In genomic region chr6:148404500-148404899, GRCm38 (mm10) we compare ENCODE assay signal across 10 mouse cellular contexts. TPM values are rescaled to one million over a fixed set of nuclear protein-coding genes. Genes with fewer than 3 reads are reported as not detected.
DNase-seq lines count a peak whose midpoint lies in the region; ATAC-seq and TF ChIP-seq lines count a peak whose summit lies in the region.
"Had no signal": no experiment of that assay in that cellular context is flagged by ENCODE, and none has a peak within 500 bp of the region (broad histone marks: within the 10 kb centered on the region; RNA-seq: fewer than 3 reads in every experiment).

No protein-coding gene starts in this region.

- H3K4me3 ChIP-seq in intestine, embryonic 14.5 days (ENCODE audit: low read depth, low read length): no peak overlapping the region
- no peak overlapping the region for H3K4me3 ChIP-seq in intestine, postnatal 0 days (ENCODE audit: low read depth, low read length)
- H3K4me3 ChIP-seq in midbrain, embryonic 11.5 days (ENCODE audit: low read depth, low read length): no peak overlapping the region
- H3K4me3 ChIP-seq in midbrain, embryonic 15.5 days: no peak overlapping the region
- no peak overlapping the region for H3K4me3 ChIP-seq in hindbrain, embryonic 12.5 days
- H3K4me3 ChIP-seq: liver, embryonic 13.5 days had no signal

- no peak for ATAC-seq in intestine, embryonic 14.5 days (replicated peaks; ENCODE audit: low FRiP score, low TSS enrichment, low read depth)
- ATAC-seq in intestine, postnatal 0 days: no peak
- no peak for ATAC-seq in midbrain, embryonic 11.5 days (ENCODE audit: low FRiP score)
- no peak for ATAC-seq in midbrain, embryonic 15.5 days (replicated peaks)
- no peak for ATAC-seq in hindbrain, embryonic 12.5 days (ENCODE audit: low FRiP score)

- no peak overlapping the region for H3K4me2 ChIP-seq in intestine, embryonic 14.5 days (ENCODE audit: low read length)
- no peak overlapping the region for H3K4me2 ChIP-seq in intestine, postnatal 0 days (replicated peaks; ENCODE audit: low read depth)
- no peak overlapping the region for H3K4me2 ChIP-seq in midbrain, embryonic 11.5 days
- H3K4me2 ChIP-seq in midbrain, embryonic 15.5 days: no peak overlapping the region
- no peak overlapping the region for H3K4me2 ChIP-seq in hindbrain, embryonic 12.5 days (replicated peaks)
- H3K4me2 ChIP-seq: liver, embryonic 13.5 days had no signal

- WGBS in intestine, embryonic 14.5 days: 38% methylated on average over 1 of the region's 1 CpGs
- 28% methylated on average over 1 of the region's 1 CpGs for WGBS in intestine, postnatal 0 days
- WGBS in midbrain, embryonic 11.5 days: 50% methylated on average over 1 of the region's 1 CpGs
- WGBS in midbrain, embryonic 15.5 days: 54% methylated on average over 1 of the region's 1 CpGs
- 31% methylated on average over 1 of the region's 1 CpGs for WGBS in hindbrain, embryonic 12.5 days

- no peaks in the 10 kb centered on the region for H3K9me3 ChIP-seq in intestine, embryonic 14.5 days (ENCODE audit: control insufficient read depth, low read length)
- no peaks in the 10 kb centered on the region for H3K9me3 ChIP-seq in intestine, postnatal 0 days (ENCODE audit: control insufficient read depth)
- no peaks in the 10 kb centered on the region for H3K9me3 ChIP-seq in midbrain, embryonic 11.5 days (ENCODE audit: control insufficient read depth, low read length)
- no peaks in the 10 kb centered on the region for H3K9me3 ChIP-seq in midbrain, embryonic 15.5 days
- no peaks in the 10 kb centered on the region for H3K9me3 ChIP-seq in hindbrain, embryonic 12.5 days (replicated peaks)
- H3K9me3 ChIP-seq: liver, embryonic 13.5 days had no signal

- H3K27me3 ChIP-seq in intestine, embryonic 14.5 days (replicated peaks; ENCODE audit: control insufficient read depth, insufficient read depth, low read length): no peaks in the 10 kb centered on the region
- no peaks in the 10 kb centered on the region for H3K27me3 ChIP-seq in intestine, postnatal 0 days (replicated peaks; ENCODE audit: control insufficient read depth, insufficient read depth, low read length)
- no peaks in the 10 kb centered on the region for H3K27me3 ChIP-seq in midbrain, embryonic 11.5 days (ENCODE audit: control insufficient read depth, insufficient read depth, low read length)
- no peaks in the 10 kb centered on the region for H3K27me3 ChIP-seq in midbrain, embryonic 15.5 days (replicated peaks)
- H3K27me3 ChIP-seq in hindbrain, embryonic 12.5 days: no peaks in the 10 kb centered on the region
- H3K27me3 ChIP-seq: liver, embryonic 13.5 days had no signal

- no peak for TF ChIP-seq CTCF in intestine, postnatal 0 days (IDR thresholded peaks at IDR 0.05; ENCODE audit: low read depth)

- no peaks in the 10 kb centered on the region for H3K36me3 ChIP-seq in intestine, embryonic 14.5 days (ENCODE audit: control insufficient read depth, insufficient read depth, low read length)
- H3K36me3 ChIP-seq in intestine, postnatal 0 days (ENCODE audit: control insufficient read depth, insufficient read depth): no peaks in the 10 kb centered on the region
- no peaks in the 10 kb centered on the region for H3K36me3 ChIP-seq in midbrain, embryonic 11.5 days (ENCODE audit: control insufficient read depth, insufficient read depth, low read length)
- no peaks in the 10 kb centered on the region for H3K36me3 ChIP-seq in midbrain, embryonic 15.5 days (replicated peaks)
- no peaks in the 10 kb centered on the region for H3K36me3 ChIP-seq in hindbrain, embryonic 12.5 days
- H3K36me3 ChIP-seq: liver, embryonic 13.5 days had no signal

- no peak overlapping the region for H3K9ac ChIP-seq in intestine, embryonic 14.5 days (ENCODE audit: low read length)
- H3K9ac ChIP-seq in intestine, postnatal 0 days (ENCODE audit: low read depth, low read length): no peak overlapping the region
- no peak overlapping the region for H3K9ac ChIP-seq in midbrain, embryonic 11.5 days (ENCODE audit: low read length)
- H3K9ac ChIP-seq in midbrain, embryonic 15.5 days: no peak overlapping the region
- H3K9ac ChIP-seq in hindbrain, embryonic 12.5 days: no peak overlapping the region
- H3K9ac ChIP-seq: liver, embryonic 13.5 days had no signal

- DNase-seq in intestine, embryonic 14.5 days (ENCODE audit: low spot score): peak; percentile 31
- peak; percentile 63 for DNase-seq in ES-CJ7 (ENCODE audit: low read depth, low spot score)
- peak; percentile 86 to 94 for DNase-seq in heart, adult 9 months (ENCODE audit: low spot score in 2 of 2)
- DNase-seq in kidney, postnatal 25 days: peak; percentile 29 to 78
- DNase-seq in midbrain, embryonic 11.5 days (ENCODE audit: low spot score, missing footprints): no peak
- DNase-seq: cerebellum, postnatal 14 days; liver, embryonic 13.5 days had no signal

- H3K4me1 ChIP-seq in intestine, embryonic 14.5 days (replicated peaks; ENCODE audit: control insufficient read depth, insufficient read depth, low read length): no peaks in the 10 kb centered on the region
- no peaks in the 10 kb centered on the region for H3K4me1 ChIP-seq in intestine, postnatal 0 days (replicated peaks; ENCODE audit: control insufficient read depth, insufficient read depth, low read length)
- H3K4me1 ChIP-seq in midbrain, embryonic 11.5 days (ENCODE audit: control insufficient read depth, insufficient read depth, low read length): no peaks in the 10 kb centered on the region
- no peaks in the 10 kb centered on the region for H3K4me1 ChIP-seq in midbrain, embryonic 15.5 days
- no peaks in the 10 kb centered on the region for H3K4me1 ChIP-seq in hindbrain, embryonic 12.5 days
- H3K4me1 ChIP-seq: liver, embryonic 13.5 days had no signal

- H3K27ac ChIP-seq in intestine, embryonic 14.5 days (ENCODE audit: low read depth): no peak overlapping the region
- H3K27ac ChIP-seq in intestine, postnatal 0 days (ENCODE audit: low read depth, low read length): no peak overlapping the region
- H3K27ac ChIP-seq in midbrain, embryonic 11.5 days (ENCODE audit: low read depth, low read length): no peak overlapping the region
- no peak overlapping the region for H3K27ac ChIP-seq in midbrain, embryonic 15.5 days
- no peak overlapping the region for H3K27ac ChIP-seq in hindbrain, embryonic 12.5 days
- H3K27ac ChIP-seq: liver, embryonic 13.5 days had no signal

RNA-seq across cellular contexts. Expression of gene Tmtc1, which starts 39.7 kb away (rescaled TPM):
- polyA plus RNA-seq in intestine, embryonic 14.5 days (2014; fragmentation: Nextera tagmentation; extraction: Ambion mirVana): 2.3 and 2.8 TPM in 2 replicates
- 0.81 and 0.88 TPM in 2 replicates for polyA plus RNA-seq in intestine, postnatal 0 days (2015; fragmentation: Nextera tagmentation; extraction: Ambion mirVana)
- 0.98 and 1.0 TPM in 2 replicates for polyA plus RNA-seq in midbrain, embryonic 11.5 days (2014; fragmentation: Nextera tagmentation; extraction: Ambion mirVana)
- polyA plus RNA-seq in midbrain, embryonic 15.5 days (2015; fragmentation: Nextera tagmentation; extraction: Ambion mirVana): 2.1 and 2.3 TPM in 2 replicates
- 2.0 and 3.0 TPM in 2 replicates for polyA plus RNA-seq in hindbrain, embryonic 12.5 days (2016; fragmentation: Nextera tagmentation; extraction: Ambion mirVana)
